Mouse (Mus musculus) MEL (cell line): ENCODE results near the gene Trap1a. TPM values are rescaled to one million over a fixed set of nuclear protein-coding genes. Genes with fewer than 3 reads are reported as not detected.
A peak's percentile ranks its signal among the peaks of the same experiment; 100 is the strongest.

ENCODE experiments used
- DNase-seq: peaks from one replicate; pipeline ENCODE4 v3.0.0; 2011; ENCODE audit warnings: low read depth, low spot score
- H3K27ac ChIP-seq: 2 replicates; pipeline ENCODE4 v1.5.1; 2012; ENCODE audit warnings: low read depth, mild to moderate bottlenecking, control low read depth, low read length, moderate library complexity; ENCODE audit not compliant: control insufficient read depth
- H3K27me3 ChIP-seq, 2 experiments: fragments of 150-350 bp in 1 of 2; sonication (generic) in 1 of 2; 2 replicates each; pipeline ENCODE4 v1.6.1; 2012; ENCODE audit warnings: low read length in 2 of 2, mild to moderate bottlenecking in 2 of 2, improper control_type of control experiment in 1 of 2, moderate library complexity in 1 of 2; ENCODE audit not compliant: insufficient read depth in 2 of 2, control insufficient read depth in 1 of 2
- H3K36me3 ChIP-seq, 2 experiments: 2 replicates each; pipeline ENCODE4 v1.6.1; 2012 to 2014; ENCODE audit warnings: low read length in 2 of 2, improper control_type of control experiment in 1 of 2, inconsistent platforms in 1 of 2, mild to moderate bottlenecking in 1 of 2; ENCODE audit not compliant: insufficient read depth in 2 of 2, control insufficient read depth in 1 of 2
- H3K4me1 ChIP-seq, 2 experiments: fragments of 150-350 bp in 1 of 2; sonication (generic) in 1 of 2; 2 replicates each; pipeline ENCODE4 v1.6.1; 2012; ENCODE audit warnings: low read length in 2 of 2, improper control_type of control experiment in 1 of 2, mild to moderate bottlenecking in 1 of 2; ENCODE audit not compliant: insufficient read depth in 2 of 2, control insufficient read depth in 1 of 2
- H3K4me3 ChIP-seq, 2 experiments: fragments of 150-350 bp in 1 of 2; sonication (generic) in 1 of 2; 2 replicates each; pipeline ENCODE4 v1.5.1; 2012; ENCODE audit warnings: low read depth in 2 of 2, low read length in 2 of 2, mild to moderate bottlenecking in 2 of 2, moderate library complexity in 2 of 2, control low read depth in 1 of 2, improper control_type of control experiment in 1 of 2; ENCODE audit not compliant: control insufficient read depth in 1 of 2, insufficient read depth in 1 of 2
- H3K79me2 ChIP-seq: 2 replicates; pipeline ENCODE4 v1.6.1; 2012; ENCODE audit warnings: mild to moderate bottlenecking, low read length, moderate library complexity; ENCODE audit not compliant: control insufficient read depth, poor library complexity, insufficient read depth
- H3K9ac ChIP-seq: 2 replicates; pipeline ENCODE4 v1.6.1; 2012; ENCODE audit warnings: low read depth, mild to moderate bottlenecking, control low read depth, low read length, moderate library complexity; ENCODE audit not compliant: control insufficient read depth, poor library complexity, severe bottlenecking
- H3K9me3 ChIP-seq: fragments of 150-350 bp; sonication (generic); replicated peaks from 2 replicates; pipeline ENCODE4 v1.6.1; 2012; ENCODE audit warnings: mild to moderate bottlenecking, low read length, improper control_type of control experiment, moderate library complexity; ENCODE audit not compliant: insufficient read depth
- BHLHE40 ChIP-seq: IDR thresholded peaks from 2 replicates; pipeline ENCODE4 v1.6.1; 2012; ENCODE audit warnings: low read depth, mild to moderate bottlenecking, inconsistent platforms, low read length, improper control_type of control experiment, borderline replicate concordance
- CHD1 ChIP-seq: IDR thresholded peaks from 2 replicates; pipeline ENCODE4 v1.6.1; 2012; ENCODE audit warnings: low read depth, mild to moderate bottlenecking, inconsistent platforms, low read length, improper control_type of control experiment
- CTCF ChIP-seq, 3 experiments: IDR thresholded peaks in 2 of 3; conservative IDR thresholded peaks in 1 of 3; 2 replicates each; pipeline ENCODE4 v1.5.1; 2011 to 2012; ENCODE audit warnings: low read length in 3 of 3, low read depth in 2 of 3, mild to moderate bottlenecking in 2 of 3, improper control_type of control experiment in 1 of 3, inconsistent platforms in 1 of 3, mixed read lengths in 1 of 3, moderate library complexity in 1 of 3; ENCODE audit not compliant: control insufficient read depth in 1 of 3, insufficient read depth in 1 of 3, poor library complexity in 1 of 3, severe bottlenecking in 1 of 3
- E2F4 ChIP-seq: IDR thresholded peaks from 2 replicates; pipeline ENCODE4 v1.6.1; 2011; ENCODE audit warnings: low read depth, low read length, improper control_type of control experiment, borderline replicate concordance
- ELF1 ChIP-seq: IDR thresholded peaks from 2 replicates; pipeline ENCODE4 v1.6.1; 2014; ENCODE audit warnings: low read depth, mild to moderate bottlenecking, inconsistent platforms, low read length, improper control_type of control experiment, moderate library complexity
- EP300 ChIP-seq, 2 experiments: IDR thresholded peaks; 2 replicates each; pipeline ENCODE4 v1.6.1; 2011; ENCODE audit warnings: improper control_type of control experiment in 2 of 2, low read length in 2 of 2, low read depth in 1 of 2, mild to moderate bottlenecking in 1 of 2
- GABPA ChIP-seq: IDR thresholded peaks from 2 replicates; pipeline ENCODE4 v1.6.1; 2012; ENCODE audit warnings: low read depth, mild to moderate bottlenecking, inconsistent platforms, low read length, improper control_type of control experiment, moderate library complexity
- GATA1 ChIP-seq: IDR thresholded peaks from 2 replicates; pipeline ENCODE4 v1.6.1; 2011; ENCODE audit warnings: low read depth, low read length, improper control_type of control experiment
- HCFC1 ChIP-seq: IDR thresholded peaks from 2 replicates; pipeline ENCODE4 v1.6.1; 2012; ENCODE audit warnings: low read depth, mild to moderate bottlenecking, inconsistent platforms, low read length, improper control_type of control experiment, moderate library complexity
- JUND ChIP-seq: IDR thresholded peaks from 2 replicates; pipeline ENCODE4 v1.6.1; 2011; ENCODE audit warnings: low read depth, mild to moderate bottlenecking, improper control_type of control experiment, low read length
- KAT2A ChIP-seq: conservative IDR thresholded peaks from 2 replicates; pipeline ENCODE4 v1.6.1; 2012; ENCODE audit warnings: low read depth, low read length, improper control_type of control experiment, inconsistent platforms
- MAFK ChIP-seq: IDR thresholded peaks from 2 replicates; pipeline ENCODE4 v1.6.1; 2011; ENCODE audit warnings: low read depth, mild to moderate bottlenecking, low read length, improper control_type of control experiment, borderline replicate concordance
- MAX ChIP-seq: IDR thresholded peaks from 2 replicates; pipeline ENCODE4 v1.6.1; 2011; ENCODE audit warnings: low read length, improper control_type of control experiment
- MAZ ChIP-seq: IDR thresholded peaks from 2 replicates; pipeline ENCODE4 v1.6.1; 2012; ENCODE audit warnings: low read depth, mild to moderate bottlenecking, inconsistent platforms, low read length, improper control_type of control experiment
- MEF2A ChIP-seq: IDR thresholded peaks from 2 replicates; pipeline ENCODE4 v1.6.1; 2014; ENCODE audit warnings: low read depth, mild to moderate bottlenecking, inconsistent platforms, low read length, improper control_type of control experiment; ENCODE audit not compliant: poor library complexity, insufficient replicate concordance, severe bottlenecking; ENCODE audit errors: extremely low read depth
- MXI1 ChIP-seq: IDR thresholded peaks from 2 replicates; pipeline ENCODE4 v1.6.1; 2011; ENCODE audit warnings: mild to moderate bottlenecking, low read depth, low read length, improper control_type of control experiment
- MYC ChIP-seq: IDR thresholded peaks from 2 replicates; pipeline ENCODE4 v1.6.1; 2011; ENCODE audit warnings: low read depth, mild to moderate bottlenecking, low read length, improper control_type of control experiment, moderate library complexity
- NELFE ChIP-seq: IDR thresholded peaks from 2 replicates; pipeline ENCODE4 v1.6.1; 2011; ENCODE audit warnings: low read depth, low read length, improper control_type of control experiment
- NRF1 ChIP-seq: IDR thresholded peaks from 2 replicates; pipeline ENCODE4 v1.6.1; 2014; ENCODE audit warnings: low read depth, mild to moderate bottlenecking, inconsistent platforms, low read length, improper control_type of control experiment, moderate library complexity; ENCODE audit not compliant: poor library complexity, insufficient read depth, severe bottlenecking
- POLR2A ChIP-seq, 2 experiments: IDR thresholded peaks; 2 replicates each; pipeline ENCODE4 v1.6.1; 2011 to 2012; ENCODE audit warnings: low read length in 2 of 2, mild to moderate bottlenecking in 2 of 2, control low read depth in 1 of 2, improper control_type of control experiment in 1 of 2, low read depth in 1 of 2, moderate library complexity in 1 of 2; ENCODE audit not compliant: control insufficient read depth in 1 of 2, insufficient read depth in 1 of 2, poor library complexity in 1 of 2
- POLR2AphosphoS2 ChIP-seq: IDR thresholded peaks from 2 replicates; pipeline ENCODE4 v1.6.1; 2011; ENCODE audit warnings: low read length, improper control_type of control experiment
- POLR2AphosphoS5 ChIP-seq: IDR thresholded peaks from 2 replicates; pipeline ENCODE4 v1.6.1; 2012; ENCODE audit warnings: low read depth, borderline replicate concordance, mild to moderate bottlenecking, inconsistent platforms, low read length, moderate library complexity, mixed read lengths
- RAD21 ChIP-seq: IDR thresholded peaks from 2 replicates; pipeline ENCODE4 v1.6.1; 2011; ENCODE audit warnings: mild to moderate bottlenecking, low read depth, low read length, improper control_type of control experiment
- SIN3A ChIP-seq: IDR thresholded peaks from 2 replicates; pipeline ENCODE4 v1.6.1; 2012; ENCODE audit warnings: low read length, improper control_type of control experiment, inconsistent platforms
- SMC3 ChIP-seq: IDR thresholded peaks from 2 replicates; pipeline ENCODE4 v1.6.1; 2011; ENCODE audit warnings: low read depth, low read length, improper control_type of control experiment
- TAL1 ChIP-seq: IDR thresholded peaks from 2 replicates; pipeline ENCODE4 v1.6.1; 2012; ENCODE audit warnings: mild to moderate bottlenecking, inconsistent platforms, low read length, moderate library complexity, mixed read lengths
- TBP ChIP-seq: IDR thresholded peaks from 2 replicates; pipeline ENCODE4 v1.8.0; 2011; ENCODE audit warnings: low read depth, low read length, improper control_type of control experiment
- TCF12 ChIP-seq: IDR thresholded peaks from 2 replicates; pipeline ENCODE4 v1.6.1; 2014; ENCODE audit warnings: low read depth, mild to moderate bottlenecking, inconsistent platforms, low read length, improper control_type of control experiment, moderate library complexity
- UBTF ChIP-seq: IDR thresholded peaks from 2 replicates; pipeline ENCODE4 v1.6.1; 2012; ENCODE audit warnings: low read depth, mild to moderate bottlenecking, inconsistent platforms, low read length, improper control_type of control experiment, moderate library complexity, borderline replicate concordance; ENCODE audit not compliant: insufficient read depth
- USF1 ChIP-seq: IDR thresholded peaks from 2 replicates; pipeline ENCODE4 v1.6.1; 2014; ENCODE audit warnings: low read depth, mild to moderate bottlenecking, inconsistent platforms, low read length, improper control_type of control experiment, moderate library complexity
- USF2 ChIP-seq, 2 experiments: IDR thresholded peaks; 2 replicates each; pipeline ENCODE4 v1.6.1; 2011 to 2012; ENCODE audit warnings: improper control_type of control experiment in 2 of 2, low read length in 2 of 2, borderline replicate concordance in 1 of 2, inconsistent platforms in 1 of 2, low read depth in 1 of 2, mild to moderate bottlenecking in 1 of 2; ENCODE audit not compliant: insufficient read depth in 1 of 2
- ZC3H11A ChIP-seq: IDR thresholded peaks from 2 replicates; pipeline ENCODE4 v1.6.1; 2012; ENCODE audit warnings: low read depth, mild to moderate bottlenecking, inconsistent platforms, low read length, improper control_type of control experiment
- ZKSCAN1 ChIP-seq: IDR thresholded peaks from 2 replicates; pipeline ENCODE4 v1.6.1; 2012; ENCODE audit warnings: low read depth, mild to moderate bottlenecking, inconsistent platforms, low read length, improper control_type of control experiment, moderate library complexity
- ZMIZ1 ChIP-seq: IDR thresholded peaks from 2 replicates; pipeline ENCODE4 v1.6.1; 2012; ENCODE audit warnings: low read depth, mild to moderate bottlenecking, inconsistent platforms, low read length, improper control_type of control experiment, moderate library complexity
- ZNF384 ChIP-seq: IDR thresholded peaks from 2 replicates; pipeline ENCODE4 v1.6.1; 2012; ENCODE audit warnings: low read depth, mild to moderate bottlenecking, inconsistent platforms, low read length, improper control_type of control experiment
- polyA plus RNA-seq, 2 experiments: library from polyadenylated mRNA; stranded (reverse) in 1 of 2; unstranded in 1 of 2; fragments of >175 nt in 1 of 2; fragments of >200 nt in 1 of 2; gene quantifications; 2 replicates each; pipeline versions ENCODE4 v1.2.1 to v1.2.4; 2012; ENCODE audit warnings: low replicate concordance in 2 of 2, low read depth in 1 of 2; ENCODE audit not compliant: insufficient read length in 2 of 2, insufficient read depth in 1 of 2, missing spikeins in 1 of 2
- total RNA-seq: library from RNA; depleted of rRNA; stranded (reverse); fragments of 300-350 nt; gene quantifications from 2 replicates; pipeline ENCODE4 v1.2.3, GENCODE M21; 2012; rRNA removed

The Trap1a gene
- total RNA-seq (383 and 424 TPM in 2 replicates), polyA plus RNA-seq (100 to 1,000 TPM in 1 of 2 experiments, not detected in 1; 548 TPM)

DNA sequence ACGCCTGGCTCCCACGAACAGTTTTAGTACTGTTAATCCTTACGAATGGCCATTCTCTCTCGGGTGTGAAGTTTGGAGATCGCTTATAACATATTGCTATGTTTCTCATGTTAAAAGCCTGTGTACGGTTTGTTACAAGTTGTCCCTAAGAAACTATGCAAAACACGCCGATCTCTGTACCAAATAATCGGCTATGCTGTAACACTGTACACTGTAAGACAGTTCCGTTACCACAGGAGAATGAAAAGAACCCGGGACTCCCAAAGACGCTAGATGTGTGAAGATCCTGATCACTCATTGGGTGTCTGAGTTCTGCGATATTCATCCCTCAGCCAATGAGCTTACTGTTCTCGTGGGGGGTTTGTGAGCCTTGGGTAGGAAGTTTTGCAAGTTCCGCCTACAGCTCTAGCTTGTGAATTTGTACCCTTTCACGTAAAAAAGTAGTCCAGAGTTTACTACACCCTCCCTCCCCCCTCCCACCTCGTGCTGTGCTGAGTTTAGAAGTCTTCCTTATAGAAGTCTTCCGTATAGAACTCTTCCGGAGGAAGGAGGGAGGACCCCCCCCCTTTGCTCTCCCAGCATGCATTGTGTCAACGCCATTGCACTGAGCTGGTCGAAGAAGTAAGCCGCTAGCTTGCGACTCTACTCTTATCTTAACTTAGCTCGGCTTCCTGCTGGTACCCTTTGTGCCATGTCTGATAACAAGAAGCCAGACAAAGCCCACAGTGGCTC is at the start of gene Trap1a:
Gene Trap1a, plus strand, starts transcription at position 421 of the 732 bp plus-strand sequence.
- Histone ChIP-seq H3K79me2 (peaks cover 29% of the 10 kb centered on the region), H3K27ac (peak within 1 kb of the TSS; percentile 97), H3K27me3 (no peaks in the 10 kb centered on the region), H3K9me3 (no peaks in the 10 kb centered on the region), H3K4me1 (peaks cover 0 to 17% of the 10 kb centered on the region in 2 experiments; a peak in 2 of 4 replicates), H3K36me3 (peaks cover 2 to 25% of the 10 kb centered on the region in 2 experiments; a peak in 3 of 4 replicates), H3K9ac (peak within 1 kb of the TSS; percentile 82), H3K4me3 (peak within 1 kb of the TSS; percentile 75 to 86)
- DNase-seq = peak; percentile 99
- TF ChIP-seq E2F4 (peak; percentile 43), USF2 (IDR thresholded peaks at IDR 0.05; ENCODE audit: borderline replicate concordance in 1 of 2, insufficient read depth in 1 of 2, low read depth in 1 of 2, low read length in 2 of 2) (no peak), MEF2A (no peak), RAD21 (no peak), CHD1 (no peak), UBTF (no peak), GATA1 (peak; percentile 90), SMC3 (no peak), KAT2A (peak; percentile 94), POLR2AphosphoS5 (peak; percentile 56; the same call in 1 of the 2 replicates), MYC (peak; percentile 99), MAZ (peak; percentile 100), ZC3H11A (no peak), ZKSCAN1 (no peak), EP300 (IDR thresholded peaks at IDR 0.05; ENCODE audit: low read depth in 1 of 2, low read length in 2 of 2) (peak; percentile 67 to 84), ZMIZ1 (peak; percentile 93), NRF1 (no peak), ZNF384 (peak; percentile 61; the same call in 1 of the 2 replicates), MAX (peak; percentile 88), MXI1 (peak; percentile 65; the same call in 1 of the 2 replicates), TBP (peak; percentile 97), JUND (peak; percentile 13; the same call in 1 of the 2 replicates), CTCF (IDR thresholded peaks at IDR 0.05 in 2 of 3, conservative IDR thresholded peaks at IDR 0.05 in 1 of 3; ENCODE audit: control insufficient read depth in 1 of 3, insufficient read depth in 1 of 3, low read depth in 2 of 3, low read length in 3 of 3, poor library complexity in 1 of 3, severe bottlenecking in 1 of 3) (no peak), POLR2A (IDR thresholded peaks at IDR 0.05; ENCODE audit: control insufficient read depth in 1 of 2, insufficient read depth in 1 of 2, low read depth in 1 of 2, low read length in 2 of 2, poor library complexity in 1 of 2) (peak in 1 of 2 experiments; percentile 94; a peak in 3 of 4 replicates), SIN3A (peak; percentile 94), HCFC1 (peak; percentile 86), TAL1 (peak; percentile 83), NELFE (peak; percentile 99), MAFK (no peak), BHLHE40 (no peak), GABPA (no peak), TCF12 (peak; percentile 85), POLR2AphosphoS2 (peak; percentile 98), ELF1 (peak; percentile 92), USF1 (0 out of 2 replicates have a peak, but pooled peaks have one; percentile 33)
